Mouse (Mus musculus): ENCODE data around the gene Foxo4. TPM values are rescaled to one million over a fixed set of nuclear protein-coding genes. Genes with fewer than 3 reads are reported as not detected.

Gene Foxo4
- polyA plus RNA-seq, 1 experiment = 55.6 TPM

DNA sequence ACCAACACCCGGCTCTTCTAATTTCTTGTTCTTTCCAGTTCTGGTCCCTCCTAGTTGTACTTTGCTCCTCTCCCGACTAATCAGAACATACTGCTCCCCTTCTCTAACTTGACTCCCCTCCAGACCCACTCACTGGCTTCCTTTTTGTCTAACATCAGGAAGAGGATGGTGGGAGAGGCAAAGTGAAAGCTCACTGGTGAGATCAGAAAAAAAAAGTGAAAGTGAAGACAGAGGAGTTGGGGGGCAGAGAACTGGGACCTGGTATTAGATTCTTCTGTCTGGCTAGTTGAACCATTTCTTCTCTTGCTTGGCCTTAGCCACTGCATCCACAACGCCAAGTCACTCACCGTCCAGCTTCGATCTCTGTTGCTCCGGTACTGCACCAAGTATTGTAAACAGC lies 12.3 kb downstream of the Foxo4 start:
- peak overlapping the region; percentile 36 for H3K4me3 ChIP-seq (replicated peaks; ENCODE audit: extremely low read depth, low read depth, low read length)
- TF ChIP-seq POLR2A (IDR thresholded peaks at IDR 0.05; ENCODE audit: borderline replicate concordance, extremely low read depth, low read depth, low read length) (no peak), CTCF (IDR thresholded peaks at IDR 0.05; ENCODE audit: insufficient read depth, low read length) (no peak)
- no peaks in the 10 kb centered on the region; the same call in 1 of the 2 replicates for H3K4me1 ChIP-seq (ENCODE audit: control insufficient read depth, insufficient read depth, low read length)
- no peak for DNase-seq
- WGBS = 86% methylated on average over 6 of the region's 6 CpGs

DNA sequence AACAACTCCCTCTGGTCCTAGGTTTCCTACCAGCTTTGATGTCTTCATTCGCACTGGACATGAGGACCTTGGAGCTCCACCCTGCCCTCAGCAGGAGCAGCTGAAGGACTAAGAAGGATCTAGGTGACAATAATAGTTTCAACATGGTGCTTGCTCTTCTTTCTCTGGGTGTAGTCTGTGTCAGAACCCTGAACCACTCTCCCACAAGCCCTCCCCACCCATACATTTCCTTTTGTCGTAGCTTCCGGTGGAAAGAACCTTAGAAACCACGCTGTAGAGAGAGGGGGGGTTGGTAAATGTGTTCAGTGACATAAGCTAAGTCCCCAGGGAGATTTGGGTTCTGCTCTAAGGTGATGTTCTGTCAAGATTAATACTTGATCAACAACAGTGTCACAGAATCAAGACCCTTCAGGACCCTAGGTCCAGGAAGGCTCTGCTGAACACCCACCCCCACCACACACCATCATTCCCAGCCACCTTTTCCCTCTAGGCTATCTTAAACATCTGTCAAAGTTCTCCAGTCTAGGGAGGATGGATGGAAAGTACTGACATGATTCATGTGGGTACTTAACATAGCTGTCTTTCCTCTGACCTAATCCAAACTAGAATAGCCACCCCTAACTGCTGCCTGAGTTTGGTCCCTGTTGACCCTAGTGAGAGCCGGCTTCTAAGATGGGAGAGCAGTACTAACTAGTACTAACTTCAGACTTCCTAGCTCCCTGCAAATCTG lies 13.9 kb downstream of the Foxo4 start, which contains the start of gene Il2rg:
TSS of gene Il2rg (minus strand) at position 231 of the 730 bp plus-strand sequence.
- Histone ChIP-seq H3K4me3 (replicated peaks; ENCODE audit: extremely low read depth, low read depth, low read length) (peak within 1 kb of the TSS; percentile 66), H3K4me1 (ENCODE audit: control insufficient read depth, insufficient read depth, low read length) (no peaks in the 10 kb centered on the region; the same call in 1 of the 2 replicates)
- WGBS = 46% methylated on average over 5 of the region's 5 CpGs
- DNase-seq = no peak
- TF ChIP-seq POLR2A (IDR thresholded peaks at IDR 0.05; ENCODE audit: borderline replicate concordance, extremely low read depth, low read depth, low read length) (no peak), CTCF (IDR thresholded peaks at IDR 0.05; ENCODE audit: insufficient read depth, low read length) (no peak)

DNA sequence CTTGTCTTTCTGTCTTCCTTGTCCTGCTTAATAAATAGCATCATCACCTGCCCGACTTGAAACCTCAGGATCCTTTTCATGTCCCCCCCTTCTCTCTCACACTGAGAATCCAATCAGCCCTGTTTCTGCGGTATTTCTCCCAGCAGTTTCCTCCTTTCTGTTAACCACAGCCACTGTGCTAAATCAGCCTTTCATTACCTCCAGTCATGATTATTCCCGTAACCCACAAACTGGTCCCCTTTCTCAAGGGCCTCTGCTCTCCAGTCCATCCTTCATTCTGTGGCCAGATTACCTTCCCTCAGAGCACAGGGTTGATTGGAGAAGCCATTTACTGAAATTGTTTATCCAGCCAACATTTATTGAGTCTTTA lies 14.4 kb downstream of the Foxo4 start, which contains the start of gene Gm20489:
TSS of gene Gm20489 (minus strand) at position 269 of the 370 bp plus-strand sequence.
- Histone ChIP-seq H3K4me1 (ENCODE audit: control insufficient read depth, insufficient read depth, low read length) (no peaks in the 10 kb centered on the region; the same call in 1 of the 2 replicates), H3K4me3 (replicated peaks; ENCODE audit: extremely low read depth, low read depth, low read length) (peak within 1 kb of the TSS; percentile 66)
- WGBS = 72% methylated on average over 3 of the region's 3 CpGs
- DNase-seq = no peak
- no peak for TF ChIP-seq CTCF (IDR thresholded peaks at IDR 0.05; ENCODE audit: insufficient read depth, low read length)
- no peak for TF ChIP-seq POLR2A (IDR thresholded peaks at IDR 0.05; ENCODE audit: borderline replicate concordance, extremely low read depth, low read depth, low read length)

DNA sequence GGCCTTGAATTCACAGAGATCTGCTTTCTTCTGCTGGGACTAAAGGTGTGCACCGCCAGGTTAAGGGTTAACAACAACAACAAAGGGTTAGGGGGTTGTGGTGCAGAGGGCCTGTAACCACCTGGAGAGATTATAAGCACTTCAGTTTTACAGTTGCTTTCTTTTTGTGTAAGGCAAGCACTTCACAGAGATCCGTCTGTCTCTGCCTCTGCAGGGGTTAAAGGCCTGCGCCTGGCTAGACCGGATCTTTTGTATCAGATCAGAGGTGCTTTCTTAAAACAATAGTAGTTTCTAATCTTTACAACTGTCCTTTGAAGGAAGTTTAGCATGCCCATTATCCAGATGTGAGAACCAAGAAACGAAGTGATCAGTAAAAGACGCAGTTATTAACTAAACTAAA lies 19.1 kb downstream of the Foxo4 start:
- peak overlapping the region; percentile 37 for H3K4me3 ChIP-seq (replicated peaks; ENCODE audit: extremely low read depth, low read depth, low read length)
- TF ChIP-seq CTCF (IDR thresholded peaks at IDR 0.05; ENCODE audit: insufficient read depth, low read length) = no peak
- DNase-seq = no peak
- no peaks in the 10 kb centered on the region for H3K4me1 ChIP-seq (ENCODE audit: control insufficient read depth, insufficient read depth, low read length)
- 31% methylated on average over 6 of the region's 6 CpGs for whole genome bisulfite sequencing

DNA sequence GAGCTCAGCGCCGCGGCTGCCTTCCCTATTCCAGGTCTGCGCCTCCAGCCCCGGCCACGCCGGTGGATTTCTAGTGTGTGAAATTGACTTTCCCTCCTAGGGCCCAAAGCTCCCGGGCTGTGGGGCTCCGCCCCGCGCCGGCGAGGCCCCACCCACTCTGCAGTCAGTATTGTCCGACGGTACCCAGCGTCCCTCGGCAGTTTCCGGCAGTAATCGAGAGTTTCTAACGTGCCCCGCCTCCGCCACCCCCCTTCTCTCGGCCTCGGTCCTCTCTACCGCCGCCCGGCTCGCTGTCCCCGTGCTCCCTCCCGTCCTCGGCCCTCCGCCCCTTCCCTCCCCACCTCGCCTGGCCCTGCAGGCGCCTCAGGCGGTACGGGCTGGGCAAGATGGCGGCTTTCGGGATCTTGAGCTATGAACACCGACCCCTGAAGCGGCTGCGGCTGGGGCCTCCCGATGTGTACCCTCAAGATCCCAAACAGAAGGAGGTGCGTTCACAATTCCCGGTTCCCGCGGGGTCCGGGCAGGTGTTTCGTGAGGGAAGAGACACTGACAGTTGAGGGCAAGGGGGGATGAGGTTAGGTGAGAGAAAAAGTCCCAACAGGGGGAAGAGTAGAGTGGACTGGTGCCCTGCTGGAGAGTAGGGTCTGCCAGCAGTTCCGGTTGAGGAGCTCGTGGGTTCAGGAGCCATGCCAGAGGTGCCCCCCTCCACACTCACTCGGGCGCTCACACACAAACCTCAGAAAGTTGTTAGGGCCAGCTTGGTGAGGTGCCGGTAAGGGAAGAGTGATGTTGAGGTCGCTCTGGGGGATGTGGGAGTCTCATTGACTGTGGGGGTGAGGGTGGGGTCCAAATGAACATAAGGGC lies 19.8 kb downstream of the Foxo4 start, which contains the start of gene Med12:
TSS of gene Med12 (plus strand) at position 156 of the 864 bp plus-strand sequence.
- 23% methylated on average over 53 of the region's 54 CpGs for WGBS
- no peaks in the 10 kb centered on the region for H3K4me1 ChIP-seq (ENCODE audit: control insufficient read depth, insufficient read depth, low read length)
- peak within 1 kb of the TSS; percentile 67 for H3K4me3 ChIP-seq (replicated peaks; ENCODE audit: extremely low read depth, low read depth, low read length)
- TF ChIP-seq CTCF (IDR thresholded peaks at IDR 0.05; ENCODE audit: insufficient read depth, low read length) (no peak), POLR2A (IDR thresholded peaks at IDR 0.05; ENCODE audit: borderline replicate concordance, extremely low read depth, low read depth, low read length) (0 out of 2 replicates have a peak, but pooled peaks have one; percentile 9)
- peak; percentile 79 for DNase-seq

DNA sequence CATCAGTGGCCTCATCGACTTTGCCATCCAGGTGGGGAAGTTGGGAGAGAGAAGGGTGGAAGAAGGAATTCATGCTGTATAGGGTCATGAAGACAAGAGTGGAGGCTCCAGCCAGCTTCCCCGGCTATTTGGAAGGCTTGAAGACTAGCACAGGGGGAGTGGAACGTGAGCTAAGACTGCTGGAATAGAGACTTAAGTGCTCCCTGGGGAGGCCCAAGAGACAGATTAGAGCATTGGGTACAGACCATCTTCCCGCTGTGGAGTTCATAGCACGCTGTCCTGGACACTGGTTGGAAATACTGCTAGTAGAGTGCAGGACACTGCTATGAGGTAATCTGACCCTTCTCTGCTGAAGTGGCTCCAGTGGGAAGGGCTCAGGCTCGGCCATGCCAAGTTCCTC lies 28.5 kb downstream of the Foxo4 start:
- Histone ChIP-seq H3K4me1 (ENCODE audit: control insufficient read depth, insufficient read depth, low read length) (no peaks in the 10 kb centered on the region), H3K4me3 (replicated peaks; ENCODE audit: extremely low read depth, low read depth, low read length) (no peak overlapping the region)
- TF ChIP-seq CTCF (IDR thresholded peaks at IDR 0.05; ENCODE audit: insufficient read depth, low read length) = no peak
- TF ChIP-seq POLR2A (IDR thresholded peaks at IDR 0.05; ENCODE audit: borderline replicate concordance, extremely low read depth, low read depth, low read length) = no peak
- WGBS = 79% methylated on average over 6 of the region's 6 CpGs
- no peak for DNase-seq

DNA sequence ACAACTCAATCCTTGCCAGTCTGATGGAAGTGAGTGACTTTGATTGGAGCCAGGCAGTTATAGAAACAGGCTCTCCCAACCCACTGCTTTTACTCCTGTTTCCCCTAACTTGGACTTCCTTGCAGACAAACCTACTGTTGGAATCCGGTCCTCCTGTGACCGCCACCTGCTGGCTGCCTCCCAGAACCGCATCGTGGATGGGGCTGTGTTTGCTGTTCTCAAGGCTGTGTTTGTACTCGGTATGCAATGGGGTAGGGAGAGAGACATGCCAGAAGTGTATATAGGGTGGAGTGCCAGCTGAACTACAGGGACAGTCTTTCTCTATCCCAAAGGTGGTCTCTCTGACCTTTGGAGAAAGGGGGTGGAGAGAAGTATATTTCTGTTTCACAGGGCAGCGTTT lies 31.2 kb downstream of the Foxo4 start:
- H3K4me1 ChIP-seq (ENCODE audit: control insufficient read depth, insufficient read depth, low read length) = no peaks in the 10 kb centered on the region
- 29% methylated on average over 6 of the region's 6 CpGs for WGBS
- TF ChIP-seq POLR2A (IDR thresholded peaks at IDR 0.05; ENCODE audit: borderline replicate concordance, extremely low read depth, low read depth, low read length) (no peak), CTCF (IDR thresholded peaks at IDR 0.05; ENCODE audit: insufficient read depth, low read length) (peak; percentile 73)
- DNase-seq = peak; percentile 34
- no peak overlapping the region for H3K4me3 ChIP-seq (replicated peaks; ENCODE audit: extremely low read depth, low read depth, low read length)

DNA sequence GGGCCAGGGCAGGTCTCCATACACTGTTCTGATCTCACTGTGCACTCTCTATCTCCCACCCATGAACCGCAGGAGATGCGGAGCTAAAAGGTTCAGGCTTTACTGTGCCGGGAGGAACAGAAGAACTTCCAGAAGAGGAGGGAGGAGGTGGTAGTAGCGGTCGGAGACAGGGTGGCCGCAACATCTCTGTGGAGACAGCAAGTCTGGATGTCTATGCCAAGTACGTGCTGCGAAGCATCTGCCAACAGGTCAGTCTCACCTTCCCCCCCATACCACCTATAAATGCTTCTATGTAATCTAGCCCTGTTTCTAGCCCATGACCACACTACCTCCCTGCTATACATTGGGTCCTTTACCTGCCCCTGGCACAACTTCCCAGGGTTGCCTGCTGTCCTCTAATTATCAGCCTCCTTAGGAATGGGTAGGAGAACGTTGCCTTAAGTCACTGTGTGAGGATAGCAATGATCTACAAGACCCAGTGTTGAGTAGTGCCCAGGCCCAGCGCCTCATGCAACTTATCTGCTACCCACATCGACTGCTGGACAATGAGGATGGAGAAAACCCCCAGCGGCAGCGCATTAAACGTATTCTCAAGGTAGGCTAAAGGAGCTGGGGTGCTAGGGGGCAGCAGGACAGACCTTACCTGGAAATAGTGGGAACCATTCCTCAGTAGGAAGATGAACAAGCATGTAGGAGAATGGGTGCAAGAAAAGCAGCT lies 31.8 kb downstream of the Foxo4 start:
- TF ChIP-seq POLR2A (IDR thresholded peaks at IDR 0.05; ENCODE audit: borderline replicate concordance, extremely low read depth, low read depth, low read length) (no peak), CTCF (IDR thresholded peaks at IDR 0.05; ENCODE audit: insufficient read depth, low read length) (no peak)
- DNase-seq = no peak
- no peak overlapping the region for H3K4me3 ChIP-seq (replicated peaks; ENCODE audit: extremely low read depth, low read depth, low read length)
- 84% methylated on average over 14 of the region's 14 CpGs for WGBS
- H3K4me1 ChIP-seq (ENCODE audit: control insufficient read depth, insufficient read depth, low read length) = no peaks in the 10 kb centered on the region

DNA sequence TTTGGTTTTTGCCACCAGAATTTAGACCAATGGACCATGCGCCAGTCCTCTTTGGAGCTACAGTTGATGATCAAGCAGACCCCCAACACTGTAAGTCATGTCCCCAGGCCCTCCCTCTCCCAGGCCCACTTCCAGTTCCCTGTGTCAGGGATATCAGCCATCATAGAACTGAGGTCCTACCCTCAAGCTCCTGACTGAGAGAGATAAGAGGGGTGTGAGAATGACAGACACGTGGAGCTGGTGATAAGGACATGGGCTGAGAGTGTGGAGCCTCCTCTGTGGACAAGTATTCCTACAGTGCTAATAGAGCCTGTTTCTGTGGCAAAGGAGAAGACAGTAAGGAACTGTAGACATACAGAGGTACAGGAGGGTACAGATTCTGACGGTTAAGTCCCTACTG lies 33.2 kb downstream of the Foxo4 start:
- 80% methylated on average over 3 of the region's 3 CpGs for WGBS
- Histone ChIP-seq H3K4me3 (replicated peaks; ENCODE audit: extremely low read depth, low read depth, low read length) (no peak overlapping the region), H3K4me1 (ENCODE audit: control insufficient read depth, insufficient read depth, low read length) (no peaks in the 10 kb centered on the region)
- DNase-seq = no peak
- TF ChIP-seq CTCF (IDR thresholded peaks at IDR 0.05; ENCODE audit: insufficient read depth, low read length) (no peak), POLR2A (IDR thresholded peaks at IDR 0.05; ENCODE audit: borderline replicate concordance, extremely low read depth, low read depth, low read length) (no peak)

All from lung, adult 2 months (tissue).